Mouse (Mus musculus): Measurements from ENCODE around the gene Colca2. TPM values are rescaled to one million over a fixed set of nuclear protein-coding genes. Genes with fewer than 3 reads are reported as not detected.
A peak's percentile ranks its signal among the peaks of the same experiment; 100 is the strongest.

Gene Colca2
- 1.3 and 1.5 TPM in 2 replicates for polyA plus RNA-seq (2016; fragmentation: Nextera tagmentation; extraction: Ambion mirVana)

DNA sequence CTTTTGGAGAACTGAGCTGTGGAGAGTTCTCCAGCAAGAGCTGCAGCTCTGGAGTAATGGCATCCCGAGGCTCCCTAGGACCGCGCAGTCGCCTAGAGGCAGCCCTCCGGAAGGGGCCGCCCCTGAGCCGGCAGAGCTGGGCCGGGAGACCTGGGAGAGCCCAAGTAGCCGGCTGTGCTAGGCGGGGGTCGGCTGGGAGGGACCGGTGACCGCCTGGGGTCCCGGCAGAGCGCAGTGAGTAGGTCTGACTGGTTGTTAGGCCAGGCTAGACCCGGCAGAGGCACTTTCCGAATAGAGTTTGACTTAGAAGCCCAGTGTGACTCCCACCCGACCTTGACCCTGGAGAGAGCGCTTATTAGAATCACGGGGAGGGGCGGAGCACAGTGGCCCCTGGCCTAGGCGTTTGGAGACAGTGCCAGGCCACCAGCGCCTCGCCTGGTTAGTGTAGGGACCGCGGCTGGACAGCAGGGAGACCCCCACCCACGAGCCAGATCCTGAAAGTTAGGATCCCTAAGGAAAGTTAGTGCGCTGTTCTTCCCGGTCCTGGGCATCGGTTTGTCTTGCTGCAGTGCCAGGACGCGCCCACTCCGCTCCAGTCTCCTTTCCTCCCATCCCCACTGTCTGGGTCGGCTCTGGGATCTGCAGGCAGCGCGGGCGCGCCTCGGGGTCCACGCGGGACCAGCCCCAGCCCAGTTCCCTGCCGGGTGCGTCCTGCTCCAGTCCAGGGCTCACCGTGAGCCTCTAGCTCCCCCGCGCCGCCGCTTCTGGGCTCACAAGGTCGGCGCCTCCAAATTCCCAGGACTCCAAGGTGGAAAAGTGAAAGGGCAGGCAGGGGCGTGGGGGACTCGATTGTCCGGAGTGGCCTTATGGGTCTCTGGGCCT, at the start of gene Colca2:
Gene Colca2, minus strand, starts transcription at position 70 of the 882 bp plus-strand sequence.
- Histone ChIP-seq H3K9me3 (no peaks in the 10 kb centered on the region), H3K27me3 (peaks cover 42% of the 10 kb centered on the region), H3K36me3 (no peaks in the 10 kb centered on the region), H3K27ac (replicated peaks) (no peak within 1 kb of the TSS), H3K4me1 (peaks cover 20% of the 10 kb centered on the region; the same call in 1 of the 2 replicates), H3K9ac (replicated peaks) (peak within 1 kb of the TSS; percentile 62), H3K4me2 (replicated peaks) (peak within 1 kb of the TSS; percentile 89), H3K4me3 (peak within 1 kb of the TSS; percentile 53)
- WGBS = under 1% methylated on average over 53 of the region's 53 CpGs
- peak; percentile 96 for ATAC-seq (ENCODE audit: low FRiP score, low read depth)

DNA sequence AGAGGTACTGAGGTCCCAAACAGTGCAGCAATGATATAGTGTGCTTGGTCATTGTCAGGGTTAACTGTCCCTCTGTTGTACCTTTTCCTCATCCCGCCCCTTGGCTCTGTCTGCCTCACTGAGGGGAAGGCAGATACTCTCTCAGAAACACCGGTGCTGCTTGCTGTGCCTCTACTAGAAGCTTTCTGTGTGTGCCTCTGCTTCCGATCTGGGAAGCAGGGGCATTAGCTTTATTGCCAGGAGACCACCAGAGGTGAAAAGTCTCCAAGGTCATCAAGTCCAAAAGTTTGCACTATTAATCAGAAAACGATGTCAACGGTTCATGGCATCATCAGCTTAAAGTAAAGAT, 49.2 kb upstream of the Colca2 start:
- Histone ChIP-seq H3K4me3 (no peak overlapping the region), H3K36me3 (no peaks in the 10 kb centered on the region), H3K9ac (replicated peaks) (no peak overlapping the region), H3K4me1 (no peaks in the 10 kb centered on the region), H3K27ac (replicated peaks) (no peak overlapping the region), H3K4me2 (replicated peaks) (no peak overlapping the region), H3K27me3 (no peaks in the 10 kb centered on the region), H3K9me3 (no peaks in the 10 kb centered on the region)
- 83% methylated on average over 5 of the region's 5 CpGs for WGBS
- no peak for ATAC-seq (ENCODE audit: low FRiP score, low read depth)

- Histone ChIP-seq H3K27ac (replicated peaks) (no peak overlapping the region), H3K4me1 (no peaks in the 10 kb centered on the region), H3K36me3 (no peaks in the 10 kb centered on the region), H3K27me3 (no peaks in the 10 kb centered on the region), H3K9ac (replicated peaks) (no peak overlapping the region), H3K4me2 (replicated peaks) (no peak overlapping the region), H3K9me3 (no peaks in the 10 kb centered on the region), H3K4me3 (no peak overlapping the region)
- WGBS = 88% methylated on average over 11 of the region's 11 CpGs
- no peak for ATAC-seq (ENCODE audit: low FRiP score, low read depth)
Observed at GRCm38 (mm10) chr9:51326619-51327554, 48.5 kb upstream of the Colca2 start.

DNA sequence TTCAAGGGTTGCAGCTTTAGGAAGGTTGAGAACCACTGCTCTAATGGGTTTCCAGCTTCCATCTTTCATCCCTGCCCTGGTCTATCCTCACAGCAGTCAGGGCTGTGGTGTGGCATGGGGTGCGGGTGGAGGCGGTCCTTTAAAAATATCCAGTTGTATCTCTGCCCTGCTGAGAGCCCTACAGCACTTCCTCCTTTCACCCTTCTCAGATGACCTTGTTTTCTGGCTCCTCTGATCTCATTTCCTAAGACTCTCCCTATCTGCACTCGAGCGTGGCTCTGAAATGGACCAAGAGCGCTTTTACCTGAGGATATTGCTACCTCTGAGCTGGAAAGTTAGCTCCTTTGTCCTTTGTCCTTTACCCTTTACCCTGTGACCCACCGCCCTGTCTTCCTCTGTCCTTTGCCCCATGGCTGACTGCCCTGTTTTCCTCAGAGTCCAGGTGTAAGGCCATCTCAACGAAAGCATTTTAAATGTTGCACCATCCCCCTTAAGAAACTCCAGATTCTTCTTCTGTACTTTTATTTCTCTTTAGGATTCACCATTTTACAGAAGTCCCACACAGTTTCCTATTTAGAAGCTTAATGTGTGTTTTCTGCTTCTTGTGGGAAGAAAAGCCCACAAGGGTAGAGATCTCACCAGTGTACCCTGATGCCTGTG, 46.2 kb upstream of the Colca2 start:
- WGBS = 86% methylated on average over 7 of the region's 7 CpGs
- H3K27me3 ChIP-seq = no peaks in the 10 kb centered on the region
- H3K4me3 ChIP-seq = no peak overlapping the region
- H3K36me3 ChIP-seq = no peaks in the 10 kb centered on the region
- no peak overlapping the region for H3K9ac ChIP-seq (replicated peaks)
- no peaks in the 10 kb centered on the region for H3K4me1 ChIP-seq
- H3K4me2 ChIP-seq (replicated peaks) = no peak overlapping the region
- H3K9me3 ChIP-seq = no peaks in the 10 kb centered on the region
- H3K27ac ChIP-seq (replicated peaks) = no peak overlapping the region
- ATAC-seq (ENCODE audit: low FRiP score, low read depth) = no peak

DNA sequence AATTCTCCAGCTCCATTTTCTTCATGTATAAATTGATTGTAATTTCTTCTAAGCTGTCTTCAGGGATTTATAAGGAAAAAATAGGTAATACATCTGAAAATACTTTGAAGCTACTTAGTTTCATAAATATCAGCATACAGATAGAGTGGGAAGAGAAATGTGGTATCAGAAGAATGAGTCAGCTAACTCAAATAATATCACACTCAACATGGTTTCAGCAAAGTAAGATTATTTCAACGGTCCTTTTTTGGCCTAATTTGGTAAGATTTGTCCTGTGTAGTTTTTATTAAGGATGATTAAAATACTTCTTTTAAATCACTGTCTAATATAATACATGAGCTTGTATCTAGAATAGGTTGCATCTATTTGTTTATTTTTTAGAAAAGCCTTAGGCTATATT, 41.7 kb upstream of the Colca2 start:
- H3K27me3 ChIP-seq = no peaks in the 10 kb centered on the region
- no peak overlapping the region for H3K9ac ChIP-seq (replicated peaks)
- H3K27ac ChIP-seq (replicated peaks) = no peak overlapping the region
- WGBS = 89% methylated on average over 1 of the region's 1 CpGs
- H3K9me3 ChIP-seq = no peaks in the 10 kb centered on the region
- no peaks in the 10 kb centered on the region for H3K36me3 ChIP-seq
- H3K4me3 ChIP-seq = no peak overlapping the region
- H3K4me1 ChIP-seq = no peaks in the 10 kb centered on the region
- no peak overlapping the region for H3K4me2 ChIP-seq (replicated peaks)
- no peak for ATAC-seq (ENCODE audit: low FRiP score, low read depth)

DNA sequence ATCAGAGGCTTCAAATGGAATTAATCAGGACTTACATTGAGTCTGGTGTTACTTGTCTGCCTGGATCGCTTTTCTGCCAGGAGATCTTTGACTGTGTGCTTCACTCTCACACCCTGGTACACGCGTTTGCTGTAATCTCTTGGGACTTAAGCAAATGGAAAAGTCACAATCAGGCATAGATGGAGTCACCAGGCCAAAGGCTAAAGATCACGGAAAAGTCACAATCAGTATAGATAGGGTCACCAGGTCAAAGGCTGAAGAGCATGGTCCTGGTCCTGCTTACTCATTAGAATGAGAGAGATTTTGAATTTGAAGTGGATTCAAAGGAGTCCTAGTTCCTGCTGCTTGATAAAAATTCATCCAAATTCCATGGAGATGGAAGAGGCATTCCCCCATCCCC, 39.9 kb upstream of the Colca2 start:
- ATAC-seq (ENCODE audit: low FRiP score, low read depth) = no peak
- WGBS = 76% methylated on average over 4 of the region's 4 CpGs
- no peaks in the 10 kb centered on the region for H3K27me3 ChIP-seq
- H3K9ac ChIP-seq (replicated peaks) = no peak overlapping the region
- H3K36me3 ChIP-seq = no peaks in the 10 kb centered on the region
- no peak overlapping the region for H3K4me3 ChIP-seq
- no peaks in the 10 kb centered on the region for H3K9me3 ChIP-seq
- no peak overlapping the region for H3K4me2 ChIP-seq (replicated peaks)
- H3K4me1 ChIP-seq = no peaks in the 10 kb centered on the region
- H3K27ac ChIP-seq (replicated peaks) = no peak overlapping the region

- no peak overlapping the region for H3K27ac ChIP-seq (replicated peaks)
- no peaks in the 10 kb centered on the region for H3K27me3 ChIP-seq
- H3K36me3 ChIP-seq = no peaks in the 10 kb centered on the region
- no peak overlapping the region for H3K4me3 ChIP-seq
- H3K9me3 ChIP-seq = no peaks in the 10 kb centered on the region
- H3K4me2 ChIP-seq (replicated peaks) = no peak overlapping the region
- no peak for ATAC-seq (ENCODE audit: low FRiP score, low read depth)
- 93% methylated on average over 4 of the region's 4 CpGs for whole genome bisulfite sequencing
- H3K9ac ChIP-seq (replicated peaks) = no peak overlapping the region
- no peaks in the 10 kb centered on the region for H3K4me1 ChIP-seq
Observed at GRCm38 (mm10) chr9:51317322-51317721, 39.0 kb upstream of the Colca2 start.

GRCm38 (mm10) chr9:51315402-51316063, 37.2 kb upstream of the Colca2 start:
- Histone ChIP-seq H3K4me2 (replicated peaks) (no peak overlapping the region), H3K9ac (replicated peaks) (no peak overlapping the region), H3K4me3 (no peak overlapping the region), H3K27ac (replicated peaks) (no peak overlapping the region), H3K9me3 (no peaks in the 10 kb centered on the region), H3K36me3 (no peaks in the 10 kb centered on the region), H3K27me3 (no peaks in the 10 kb centered on the region), H3K4me1 (no peaks in the 10 kb centered on the region)
- no peak for ATAC-seq (ENCODE audit: low FRiP score, low read depth)
- WGBS = 83% methylated on average over 6 of the region's 6 CpGs

DNA sequence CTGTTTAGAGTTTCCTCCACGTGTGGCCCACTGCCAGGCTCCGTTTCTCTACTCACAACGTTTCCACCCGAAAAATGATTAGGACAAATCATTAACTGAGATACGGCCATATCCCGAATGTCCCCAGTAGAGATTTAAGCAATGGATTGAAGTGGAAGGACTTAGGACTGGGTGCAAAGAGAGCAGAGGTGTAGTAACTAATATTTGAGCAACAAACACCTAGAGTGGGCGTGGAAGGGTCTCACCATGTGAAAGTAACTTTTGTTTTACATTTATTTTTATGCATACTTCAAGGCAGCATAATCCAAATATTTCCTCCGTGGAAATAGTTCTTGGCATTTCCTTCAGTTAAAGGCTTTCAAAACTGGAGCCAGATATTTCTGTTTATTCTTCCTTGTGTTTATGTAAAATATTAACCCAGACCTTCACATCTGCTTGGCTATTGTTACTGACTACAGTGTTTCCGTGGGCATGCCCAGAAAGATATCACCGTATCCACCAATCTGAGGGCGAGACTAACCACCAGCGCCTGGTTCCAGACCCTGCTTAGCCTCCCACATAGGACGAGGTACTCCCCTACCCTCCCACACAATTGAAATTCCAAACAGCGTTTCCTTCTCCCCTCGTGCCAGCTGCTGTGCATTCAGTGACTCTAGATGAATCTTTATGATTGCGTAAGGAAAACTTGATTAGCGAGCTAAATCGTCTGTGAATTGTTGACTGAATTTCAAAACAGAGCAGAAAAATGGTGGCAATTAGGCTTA, 34.4 kb upstream of the Colca2 start:
- Histone ChIP-seq H3K4me1 (no peaks in the 10 kb centered on the region), H3K36me3 (no peaks in the 10 kb centered on the region), H3K27me3 (no peaks in the 10 kb centered on the region), H3K9me3 (no peaks in the 10 kb centered on the region), H3K4me2 (replicated peaks) (no peak overlapping the region), H3K27ac (replicated peaks) (no peak overlapping the region), H3K4me3 (no peak overlapping the region), H3K9ac (replicated peaks) (no peak overlapping the region)
- 70% methylated on average over 18 of the region's 18 CpGs for WGBS
- ATAC-seq (ENCODE audit: low FRiP score, low read depth) = no peak

DNA sequence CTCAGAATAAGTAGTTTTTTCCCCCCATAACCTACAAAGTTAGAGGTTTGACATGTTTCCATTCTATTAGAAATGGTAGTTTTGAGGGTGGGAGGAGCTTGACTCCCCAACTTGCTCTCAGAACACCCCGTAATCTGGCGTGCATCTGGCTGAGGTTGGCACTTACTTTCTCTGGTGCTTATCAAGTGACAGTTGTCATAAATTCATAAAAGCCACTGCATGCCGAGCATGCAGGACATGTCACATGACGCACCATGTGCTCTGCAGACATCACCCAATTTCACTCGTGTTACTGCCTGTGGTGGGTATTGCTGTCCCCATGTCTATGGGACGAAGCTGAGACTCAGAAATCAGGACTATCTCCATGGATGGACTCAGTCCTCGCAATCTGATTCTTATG, 32.1 kb upstream of the Colca2 start:
- no peak overlapping the region for H3K4me2 ChIP-seq (replicated peaks)
- no peak for ATAC-seq (ENCODE audit: low FRiP score, low read depth)
- no peaks in the 10 kb centered on the region for H3K27me3 ChIP-seq
- no peak overlapping the region for H3K4me3 ChIP-seq
- no peaks in the 10 kb centered on the region for H3K4me1 ChIP-seq
- WGBS = 96% methylated on average over 7 of the region's 7 CpGs
- H3K9me3 ChIP-seq = no peaks in the 10 kb centered on the region
- no peaks in the 10 kb centered on the region for H3K36me3 ChIP-seq
- no peak overlapping the region for H3K27ac ChIP-seq (replicated peaks)
- no peak overlapping the region for H3K9ac ChIP-seq (replicated peaks)

GRCm38 (mm10) chr9:51306351-51306750, 28.0 kb upstream of the Colca2 start:
- no peak overlapping the region for H3K4me2 ChIP-seq (replicated peaks)

More at GRCm38 (mm10) chr9:51306351-51306750, 28.0 kb upstream of the Colca2 start:
- ATAC-seq (ENCODE audit: low FRiP score, low read depth) = no peak
- H3K9me3 ChIP-seq = no peaks in the 10 kb centered on the region
- H3K27me3 ChIP-seq = no peaks in the 10 kb centered on the region
- no peaks in the 10 kb centered on the region for H3K36me3 ChIP-seq
- no peak overlapping the region for H3K9ac ChIP-seq (replicated peaks)
- no peaks in the 10 kb centered on the region for H3K4me1 ChIP-seq
- no peak overlapping the region for H3K4me3 ChIP-seq
- WGBS = 90% methylated on average over 3 of the region's 3 CpGs
- H3K27ac ChIP-seq (replicated peaks) = no peak overlapping the region
